Mouse (Mus musculus): ENCODE results near the gene Fbxo47. TPM values are rescaled to one million over a fixed set of nuclear protein-coding genes. Genes with fewer than 3 reads are reported as not detected.
A peak's percentile ranks its signal among the peaks of the same experiment; 100 is the strongest.

The Fbxo47 gene
- polyA plus RNA-seq, 1 experiment from 2014 or later, result 0.97 TPM

DNA sequence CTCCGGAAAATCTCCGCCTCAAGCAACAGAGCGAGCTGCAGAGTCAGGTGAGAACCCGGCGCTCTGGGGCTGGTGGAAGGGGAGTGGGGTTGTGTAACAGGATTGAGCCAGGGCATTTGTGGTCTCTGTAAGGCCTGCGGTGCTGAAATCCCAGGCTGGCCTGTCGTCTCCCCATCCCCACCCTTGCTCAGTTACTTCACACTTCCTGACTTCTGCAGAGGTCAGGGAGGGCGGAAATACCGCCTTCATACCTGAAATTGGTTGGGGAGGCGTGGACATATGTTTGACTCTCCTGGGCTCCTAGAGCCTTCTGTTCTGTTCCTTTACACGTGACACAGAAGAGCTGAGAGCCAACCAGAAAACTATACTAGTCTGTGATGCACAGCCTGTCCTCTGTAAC lies 68.2 kb downstream of the Fbxo47 start:
- Histone ChIP-seq H3K9ac (ENCODE audit: low read length) (peak overlapping the region; percentile 32; the same call in 1 of the 2 replicates), H3K27ac (ENCODE audit: low read length) (peak overlapping the region; percentile 30)
- WGBS, result 72% methylated on average over 11 of the region's 11 CpGs

DNA sequence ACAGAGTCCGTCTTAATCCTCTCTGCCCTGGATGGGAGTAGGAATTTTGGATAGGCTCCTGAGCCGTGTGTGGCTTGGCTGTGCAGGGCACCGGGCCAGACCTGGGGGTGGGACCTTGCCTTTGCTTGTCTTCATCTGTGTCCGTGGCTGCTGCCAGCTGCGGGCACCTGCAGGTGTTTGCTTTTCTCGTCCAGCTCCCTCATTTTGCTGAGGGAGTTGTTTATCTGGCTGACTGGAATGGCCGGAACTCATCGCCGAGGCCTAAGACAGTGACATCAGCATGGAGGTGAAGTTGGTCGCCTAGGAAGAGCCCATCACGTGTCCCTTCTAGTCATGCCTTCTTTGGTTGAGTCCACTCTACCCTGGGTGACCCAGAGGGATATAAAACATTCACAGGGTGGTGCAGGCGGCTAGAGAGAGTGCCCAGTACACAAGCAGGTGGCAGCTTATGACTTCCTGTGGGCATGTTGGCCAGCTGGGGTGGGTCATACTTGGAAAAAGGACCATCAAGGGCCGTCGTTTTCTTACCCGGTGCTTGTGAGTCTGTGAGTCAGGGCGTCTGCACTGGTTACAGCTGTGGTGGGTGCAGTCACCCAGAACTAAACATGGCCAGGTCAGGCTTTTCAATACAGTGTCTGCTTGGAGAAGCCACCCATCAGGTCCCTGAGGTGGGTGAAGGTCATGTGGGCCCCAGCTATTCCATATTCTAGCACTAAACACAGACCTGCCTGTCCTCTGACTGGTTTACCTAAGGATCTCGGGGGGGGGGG lies 70.0 kb downstream of the Fbxo47 start:
- H3K4me1 ChIP-seq (ENCODE audit: control insufficient read depth, insufficient read depth, low read length), result peaks cover 76% of the 10 kb centered on the region
- no peaks in the 10 kb centered on the region for H3K27me3 ChIP-seq (ENCODE audit: control insufficient read depth, insufficient read depth, low read length)
- no peak overlapping the region for H3K4me2 ChIP-seq (ENCODE audit: low read depth, low read length)
- no peak for ATAC-seq (replicated peaks; ENCODE audit: extremely low read depth, insufficient read depth, low FRiP score)
- H3K4me3 ChIP-seq (ENCODE audit: low read length), result no peak overlapping the region
- 72% methylated on average over 17 of the region's 17 CpGs for WGBS
- 0 out of 2 replicates have a peak, but pooled peaks cover 8% of the 10 kb centered on the region for H3K36me3 ChIP-seq (ENCODE audit: control insufficient read depth, insufficient read depth)
- H3K27ac ChIP-seq (ENCODE audit: low read length), result no peak overlapping the region
- H3K9me3 ChIP-seq (replicated peaks; ENCODE audit: control insufficient read depth, low read length), result no peaks in the 10 kb centered on the region
- no peak overlapping the region for H3K9ac ChIP-seq (ENCODE audit: low read length)

More for the DNA sequence above, 68.2 kb downstream of the Fbxo47 start:
- ATAC-seq (replicated peaks; ENCODE audit: extremely low read depth, insufficient read depth, low FRiP score), result no peak
- Histone ChIP-seq H3K4me1 (ENCODE audit: control insufficient read depth, insufficient read depth, low read length) (peaks cover 72% of the 10 kb centered on the region), H3K27me3 (ENCODE audit: control insufficient read depth, insufficient read depth, low read length) (no peaks in the 10 kb centered on the region), H3K9me3 (replicated peaks; ENCODE audit: control insufficient read depth, low read length) (no peaks in the 10 kb centered on the region), H3K4me2 (ENCODE audit: low read depth, low read length) (no peak overlapping the region), H3K4me3 (ENCODE audit: low read length) (no peak overlapping the region), H3K36me3 (ENCODE audit: control insufficient read depth, insufficient read depth) (0 out of 2 replicates have a peak, but pooled peaks cover 8% of the 10 kb centered on the region)

DNA sequence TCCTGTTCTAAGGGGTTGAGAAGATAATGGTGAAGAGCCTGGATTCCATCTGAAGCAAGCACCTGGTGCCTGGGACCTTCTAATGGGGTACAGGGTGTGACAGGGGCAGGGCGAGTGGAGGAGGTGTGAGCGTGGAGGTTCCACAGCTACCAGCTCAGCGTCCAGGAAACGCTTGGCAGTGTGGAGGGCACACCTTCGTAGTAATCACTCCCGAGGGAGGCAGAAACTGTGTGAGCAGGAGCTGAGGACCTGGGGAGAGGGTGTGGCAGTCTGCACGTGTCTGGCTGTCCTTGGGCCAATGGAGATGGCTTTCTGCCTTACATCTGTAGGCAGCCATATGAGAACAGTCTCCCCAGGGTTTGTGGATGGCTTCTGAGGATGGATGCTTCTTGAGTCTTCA lies 70.9 kb downstream of the Fbxo47 start:
- Histone ChIP-seq H3K9ac (ENCODE audit: low read length) (no peak overlapping the region), H3K36me3 (ENCODE audit: control insufficient read depth, insufficient read depth) (peaks cover 8% of the 10 kb centered on the region; the same call in 1 of the 2 replicates), H3K9me3 (replicated peaks; ENCODE audit: control insufficient read depth, low read length) (no peaks in the 10 kb centered on the region), H3K4me2 (ENCODE audit: low read depth, low read length) (no peak overlapping the region), H3K27ac (ENCODE audit: low read length) (no peak overlapping the region), H3K4me3 (ENCODE audit: low read length) (no peak overlapping the region), H3K4me1 (ENCODE audit: control insufficient read depth, insufficient read depth, low read length) (peaks cover 76% of the 10 kb centered on the region), H3K27me3 (ENCODE audit: control insufficient read depth, insufficient read depth, low read length) (no peaks in the 10 kb centered on the region)
- ATAC-seq (replicated peaks; ENCODE audit: extremely low read depth, insufficient read depth, low FRiP score), result no peak
- 37% methylated on average over 7 of the region's 7 CpGs for WGBS

DNA sequence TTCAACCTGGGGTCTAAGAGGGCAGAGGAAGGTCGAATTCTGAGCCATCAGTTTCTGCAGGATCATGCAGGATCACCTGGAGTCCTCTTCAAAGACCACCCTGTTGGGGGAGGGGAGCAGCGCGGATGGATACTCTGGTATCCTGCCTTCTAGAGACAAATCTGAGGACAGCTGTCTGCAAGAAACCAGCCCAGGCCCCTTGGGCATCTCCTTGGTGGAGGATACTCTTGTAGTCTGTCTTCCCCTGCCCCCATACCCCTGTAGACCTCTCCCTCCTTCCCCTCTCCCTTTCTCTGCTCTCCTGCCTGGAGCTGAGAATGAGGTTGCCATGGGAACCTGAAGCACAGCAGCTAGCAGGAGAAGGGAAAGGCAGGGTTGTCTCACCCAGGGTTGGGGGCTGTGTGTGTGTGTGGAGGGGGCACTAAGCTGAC lies 71.4 kb downstream of the Fbxo47 start:
- Histone ChIP-seq H3K4me3 (ENCODE audit: low read length) (no peak overlapping the region), H3K9me3 (replicated peaks; ENCODE audit: control insufficient read depth, low read length) (no peaks in the 10 kb centered on the region), H3K4me2 (ENCODE audit: low read depth, low read length) (no peak overlapping the region), H3K4me1 (ENCODE audit: control insufficient read depth, insufficient read depth, low read length) (peaks cover 76% of the 10 kb centered on the region), H3K27me3 (ENCODE audit: control insufficient read depth, insufficient read depth, low read length) (no peaks in the 10 kb centered on the region), H3K36me3 (ENCODE audit: control insufficient read depth, insufficient read depth) (peaks cover 8% of the 10 kb centered on the region; the same call in 1 of the 2 replicates), H3K9ac (ENCODE audit: low read length) (0 out of 2 replicates have a peak overlapping the region, but pooled peaks have one; percentile 25), H3K27ac (ENCODE audit: low read length) (no peak overlapping the region)
- whole genome bisulfite sequencing, result 65% methylated on average over 3 of the region's 3 CpGs
- ATAC-seq (replicated peaks; ENCODE audit: extremely low read depth, insufficient read depth, low FRiP score), result no peak

DNA sequence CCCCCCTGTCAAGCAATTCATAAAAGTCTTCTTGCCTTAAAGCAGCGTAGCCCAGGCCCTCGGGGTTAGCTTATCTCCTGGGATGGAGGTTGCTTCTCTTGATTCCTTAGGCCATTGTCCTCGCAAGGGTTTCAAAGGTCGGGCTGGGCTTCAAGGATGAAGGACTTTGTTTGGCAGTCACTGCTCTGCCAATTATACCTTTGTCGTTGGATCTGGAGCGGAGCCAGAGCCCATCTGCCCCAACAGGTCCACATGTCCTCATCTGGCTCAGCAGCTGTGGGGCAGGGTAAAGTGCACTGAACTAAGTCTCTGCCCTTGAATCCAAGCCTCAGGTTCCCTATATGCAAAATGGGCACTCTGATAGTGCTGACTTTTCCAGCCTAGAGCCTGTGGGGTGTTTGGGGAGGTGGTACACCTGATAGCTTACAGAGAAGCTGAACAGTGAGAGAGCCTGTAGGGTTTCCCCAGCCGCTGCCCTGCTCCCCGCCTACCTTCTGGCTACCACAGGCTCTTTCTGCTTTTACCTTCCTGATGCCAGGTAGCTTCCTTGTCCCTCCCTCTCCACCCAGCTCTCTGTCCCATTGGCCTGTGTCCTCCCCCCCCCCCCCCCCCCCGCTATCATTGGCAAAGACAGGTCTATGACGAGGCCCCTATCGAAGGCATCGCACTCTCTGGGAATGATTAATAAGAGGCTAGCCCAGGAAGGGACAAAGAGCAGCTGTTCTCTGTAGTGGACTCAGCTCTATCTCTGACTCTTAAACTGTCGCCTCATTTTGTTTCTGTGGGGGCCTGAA lies 72.2 kb downstream of the Fbxo47 start:
- WGBS, result 46% methylated on average over 12 of the region's 13 CpGs
- no peak overlapping the region for H3K4me2 ChIP-seq (ENCODE audit: low read depth, low read length)
- no peak overlapping the region for H3K4me3 ChIP-seq (ENCODE audit: low read length)
- no peak overlapping the region for H3K9ac ChIP-seq (ENCODE audit: low read length)
- H3K9me3 ChIP-seq (replicated peaks; ENCODE audit: control insufficient read depth, low read length), result no peaks in the 10 kb centered on the region
- ATAC-seq (replicated peaks; ENCODE audit: extremely low read depth, insufficient read depth, low FRiP score), result no peak
- H3K27ac ChIP-seq (ENCODE audit: low read length), result no peak overlapping the region
- H3K4me1 ChIP-seq (ENCODE audit: control insufficient read depth, insufficient read depth, low read length), result peaks cover 72% of the 10 kb centered on the region
- H3K27me3 ChIP-seq (ENCODE audit: control insufficient read depth, insufficient read depth, low read length), result no peaks in the 10 kb centered on the region
- peaks cover 8% of the 10 kb centered on the region; the same call in 1 of the 2 replicates for H3K36me3 ChIP-seq (ENCODE audit: control insufficient read depth, insufficient read depth)

DNA sequence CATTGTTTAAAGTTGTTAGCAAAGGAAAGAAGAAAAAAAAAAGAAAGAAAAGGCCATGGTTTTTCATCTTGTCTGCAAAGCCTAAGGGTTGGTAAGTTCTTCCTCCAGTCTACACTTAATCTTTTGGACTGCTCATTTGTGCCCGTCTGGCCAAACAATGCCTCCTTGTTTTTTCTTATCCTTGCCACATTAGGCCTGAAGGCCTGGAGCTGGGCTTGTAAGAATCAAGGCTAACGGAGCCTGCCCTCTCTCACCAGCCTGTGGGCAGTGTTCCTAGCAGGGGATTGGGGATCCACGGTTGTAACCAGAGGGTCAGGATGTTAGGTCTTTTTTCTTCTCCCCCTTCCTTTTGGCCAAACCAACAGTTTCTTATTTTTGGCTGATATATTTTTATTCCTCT lies 73.0 kb downstream of the Fbxo47 start:
- H3K4me3 ChIP-seq (ENCODE audit: low read length), result no peak overlapping the region
- no peak overlapping the region for H3K27ac ChIP-seq (ENCODE audit: low read length)
- no peak overlapping the region for H3K4me2 ChIP-seq (ENCODE audit: low read depth, low read length)
- H3K9ac ChIP-seq (ENCODE audit: low read length), result no peak overlapping the region
- 61% methylated on average over 3 of the region's 3 CpGs for WGBS
- no peak for ATAC-seq (replicated peaks; ENCODE audit: extremely low read depth, insufficient read depth, low FRiP score)
- no peaks in the 10 kb centered on the region for H3K27me3 ChIP-seq (ENCODE audit: control insufficient read depth, insufficient read depth, low read length)
- no peaks in the 10 kb centered on the region for H3K9me3 ChIP-seq (replicated peaks; ENCODE audit: control insufficient read depth, low read length)
- peaks cover 8% of the 10 kb centered on the region; the same call in 1 of the 2 replicates for H3K36me3 ChIP-seq (ENCODE audit: control insufficient read depth, insufficient read depth)
- peaks cover 73% of the 10 kb centered on the region for H3K4me1 ChIP-seq (ENCODE audit: control insufficient read depth, insufficient read depth, low read length)

DNA sequence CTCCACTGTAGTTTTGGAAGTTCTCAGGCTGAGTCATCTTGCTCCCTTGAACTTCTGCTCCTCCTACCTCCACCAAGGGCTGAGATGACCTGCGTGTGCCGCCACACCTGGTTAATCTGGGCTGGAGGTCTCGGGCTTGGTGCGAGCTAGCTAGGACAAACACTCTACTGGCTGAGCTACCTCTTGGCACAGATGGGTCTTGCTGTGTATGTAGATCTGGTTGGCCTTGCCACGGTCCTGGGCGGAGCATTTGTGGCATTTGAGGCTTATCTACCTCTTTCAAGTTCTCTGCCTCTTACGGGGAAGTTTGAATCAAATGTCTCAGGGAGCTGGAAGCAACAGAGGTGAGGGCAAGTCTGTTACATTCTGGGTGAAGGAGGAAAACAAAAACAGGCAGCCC lies 73.6 kb downstream of the Fbxo47 start:
- no peak overlapping the region for H3K9ac ChIP-seq (ENCODE audit: low read length)
- peaks cover 2% of the 10 kb centered on the region; the same call in 1 of the 2 replicates for H3K36me3 ChIP-seq (ENCODE audit: control insufficient read depth, insufficient read depth)
- no peaks in the 10 kb centered on the region for H3K9me3 ChIP-seq (replicated peaks; ENCODE audit: control insufficient read depth, low read length)
- no peaks in the 10 kb centered on the region for H3K27me3 ChIP-seq (ENCODE audit: control insufficient read depth, insufficient read depth, low read length)
- no peak overlapping the region for H3K4me2 ChIP-seq (ENCODE audit: low read depth, low read length)
- H3K27ac ChIP-seq (ENCODE audit: low read length), result peak overlapping the region; percentile 20; the same call in 1 of the 2 replicates
- H3K4me3 ChIP-seq (ENCODE audit: low read length), result no peak overlapping the region
- ATAC-seq (replicated peaks; ENCODE audit: extremely low read depth, insufficient read depth, low FRiP score), result no peak
- WGBS, result 63% methylated on average over 7 of the region's 7 CpGs
- H3K4me1 ChIP-seq (ENCODE audit: control insufficient read depth, insufficient read depth, low read length), result peaks cover 76% of the 10 kb centered on the region

DNA sequence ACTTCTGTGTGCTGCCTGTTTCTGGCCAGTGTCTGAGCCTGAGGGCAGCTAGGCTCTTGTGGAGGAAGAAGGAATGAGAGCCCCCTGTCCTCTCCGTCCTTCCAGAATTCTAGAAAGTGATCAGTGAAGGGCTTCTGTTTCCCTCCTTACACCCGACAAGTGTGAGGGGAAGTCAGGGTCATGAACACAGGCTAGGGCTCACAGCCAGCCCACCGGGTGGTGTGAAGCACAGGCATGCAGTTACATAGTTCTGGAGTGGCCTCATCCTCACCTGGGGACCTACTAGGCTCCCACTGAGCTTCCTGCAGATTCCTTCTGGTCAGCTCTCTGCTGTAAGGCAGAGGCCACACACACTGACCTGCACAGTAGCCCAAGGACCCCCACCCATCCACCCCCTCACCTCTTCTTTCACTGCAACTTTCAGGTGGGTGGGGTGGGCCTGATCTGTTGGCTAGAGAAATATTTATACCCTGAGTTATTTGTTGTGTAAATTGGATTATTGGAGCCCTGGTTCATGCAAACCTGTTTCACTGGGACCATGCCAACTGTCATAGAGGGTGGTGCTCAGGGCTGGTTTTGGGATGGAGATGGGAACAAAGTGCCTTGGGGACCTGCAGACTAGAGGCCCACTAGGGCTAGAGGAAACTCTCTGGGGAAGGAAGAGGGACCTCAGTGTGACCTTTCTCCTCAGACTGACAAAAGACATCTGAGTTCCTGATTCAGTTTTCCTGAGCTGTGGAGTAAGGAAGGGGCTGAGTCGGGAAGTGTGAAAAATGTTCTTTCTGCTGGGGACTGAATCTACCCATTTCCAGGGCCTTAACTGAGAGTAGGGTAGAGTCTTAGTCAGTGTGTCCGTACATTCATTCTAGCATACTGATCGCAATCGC lies 74.5 kb downstream of the Fbxo47 start:
- no peak for ATAC-seq (replicated peaks; ENCODE audit: extremely low read depth, insufficient read depth, low FRiP score)
- Histone ChIP-seq H3K4me3 (ENCODE audit: low read length) (no peak overlapping the region), H3K27me3 (ENCODE audit: control insufficient read depth, insufficient read depth, low read length) (no peaks in the 10 kb centered on the region), H3K27ac (ENCODE audit: low read length) (peak overlapping the region; percentile 65), H3K4me1 (ENCODE audit: control insufficient read depth, insufficient read depth, low read length) (peaks cover 83% of the 10 kb centered on the region), H3K36me3 (ENCODE audit: control insufficient read depth, insufficient read depth) (no peaks in the 10 kb centered on the region; the same call in 1 of the 2 replicates), H3K4me2 (ENCODE audit: low read depth, low read length) (no peak overlapping the region), H3K9me3 (replicated peaks; ENCODE audit: control insufficient read depth, low read length) (no peaks in the 10 kb centered on the region), H3K9ac (ENCODE audit: low read length) (0 out of 2 replicates have a peak overlapping the region, but pooled peaks have one; percentile 28)
- 50% methylated on average over 7 of the region's 7 CpGs for WGBS

Data from heart, embryonic 16.5 days (tissue).